Mouse (Mus musculus) brain, embryonic 18.5 days (tissue): Measurements from ENCODE around the gene Keap1.
"Not testable (repeated sequence)": the region's sequence is repeated elsewhere in the genome, so short reads cannot be mapped to it uniquely, and the experiment has no call there.

Experiments used
- DNase-seq: peaks from one replicate; pipeline ENCODE4 v3.0.0-alpha.2; 2012; ENCODE audit warnings: low read depth, low spot score

Keap1 gene

DNA sequence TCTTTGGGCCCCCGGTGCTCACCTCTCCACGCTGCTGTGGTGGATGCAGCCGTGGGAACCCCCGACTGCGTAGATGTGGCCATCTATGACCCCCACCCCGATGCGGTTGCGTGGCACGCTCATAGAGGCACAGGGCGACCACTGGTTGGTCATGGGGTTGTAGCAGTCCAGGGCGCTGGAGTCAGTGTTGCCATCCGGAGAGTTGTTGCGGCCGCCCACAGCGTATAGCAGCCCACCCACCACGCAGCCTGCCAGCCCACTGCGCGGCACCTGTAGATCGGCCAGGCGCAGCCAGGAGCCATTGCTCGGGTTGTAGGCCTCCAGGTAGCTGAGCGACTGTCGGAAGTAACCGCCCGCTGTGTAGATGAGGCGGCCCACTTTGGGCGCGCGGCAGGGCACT lies 5.8 kb downstream of the Keap1 start:
- DNase-seq, result no peak

DNA sequence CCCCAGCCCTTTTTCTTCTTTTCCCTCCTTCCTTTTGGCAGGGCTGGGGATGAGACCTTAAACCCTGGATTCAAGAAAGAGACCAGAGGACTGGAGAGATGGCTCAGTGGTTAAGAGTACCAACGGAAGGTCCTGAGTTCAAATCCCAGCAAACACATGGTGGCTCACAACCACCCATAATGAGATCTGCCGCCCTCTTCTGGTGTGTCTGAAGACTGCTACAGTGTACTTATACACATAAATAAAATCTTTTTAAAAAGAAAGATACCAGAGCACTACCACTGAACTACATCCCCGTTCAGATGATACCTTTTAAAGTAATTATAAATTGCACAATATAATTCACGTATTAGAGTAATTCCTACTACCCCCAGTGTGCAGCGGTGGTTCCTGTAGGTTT lies 6.3 kb downstream of the Keap1 start:
- DNase-seq, result no peak

DNA sequence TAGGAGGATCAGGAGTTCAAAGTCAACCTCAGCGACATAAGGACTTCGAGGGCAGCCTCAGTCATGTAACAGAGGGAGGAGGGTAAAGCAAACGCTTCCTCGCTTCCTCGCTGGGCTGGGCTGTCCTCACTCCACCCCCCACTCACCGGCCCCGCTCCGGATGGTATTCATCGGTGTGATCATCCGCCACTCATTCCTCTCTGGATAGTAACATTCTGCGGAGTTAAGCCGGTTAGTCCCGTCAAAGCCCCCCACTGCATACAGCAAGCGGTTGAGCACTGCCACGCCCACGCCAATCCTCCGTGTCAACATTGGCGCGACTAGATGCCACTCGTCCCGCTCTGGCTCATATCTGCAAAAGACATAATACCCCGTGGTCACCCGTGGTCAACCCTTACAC lies 7.6 kb downstream of the Keap1 start:
- DNase-seq, result no peak

DNA sequence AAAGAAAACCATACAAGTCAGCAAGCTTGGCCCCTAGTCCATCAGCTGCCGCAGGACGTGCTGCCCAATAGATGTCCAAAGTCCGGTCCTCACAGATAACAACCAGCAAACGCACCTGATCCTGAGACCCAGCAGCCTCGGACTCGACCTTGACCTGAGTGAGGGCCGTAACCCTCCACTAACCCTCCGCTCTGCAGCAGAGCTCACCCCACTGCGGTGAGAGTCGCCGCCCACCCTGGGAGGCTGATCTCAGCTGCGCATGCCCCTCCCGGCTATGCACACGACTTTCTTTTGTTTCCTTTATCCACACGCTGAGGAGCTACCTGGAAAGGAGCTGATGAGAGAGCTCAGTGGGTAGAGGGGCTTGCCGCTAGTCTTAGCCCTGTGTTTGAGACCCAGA lies 11.8 kb downstream of the Keap1 start:
- DNase-seq, result no peak

DNA sequence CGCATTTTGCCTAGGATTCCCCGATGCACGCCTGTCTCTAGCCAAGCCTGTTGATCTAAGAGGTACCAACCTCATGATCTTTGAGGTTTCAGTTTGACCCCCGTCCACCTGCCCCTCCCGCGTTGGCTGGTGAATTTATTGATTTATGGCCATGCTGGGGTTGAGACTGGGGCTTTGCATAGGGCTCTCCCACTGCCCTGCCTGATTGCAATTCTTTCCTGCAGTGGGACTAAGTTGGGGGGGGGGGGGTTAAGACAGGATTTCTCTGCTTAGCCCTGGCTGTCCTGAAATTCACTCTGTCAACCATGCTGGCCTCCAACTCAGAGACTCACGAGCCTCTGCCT lies 13.8 kb downstream of the Keap1 start:
- DNase-seq, result no peak

DNA sequence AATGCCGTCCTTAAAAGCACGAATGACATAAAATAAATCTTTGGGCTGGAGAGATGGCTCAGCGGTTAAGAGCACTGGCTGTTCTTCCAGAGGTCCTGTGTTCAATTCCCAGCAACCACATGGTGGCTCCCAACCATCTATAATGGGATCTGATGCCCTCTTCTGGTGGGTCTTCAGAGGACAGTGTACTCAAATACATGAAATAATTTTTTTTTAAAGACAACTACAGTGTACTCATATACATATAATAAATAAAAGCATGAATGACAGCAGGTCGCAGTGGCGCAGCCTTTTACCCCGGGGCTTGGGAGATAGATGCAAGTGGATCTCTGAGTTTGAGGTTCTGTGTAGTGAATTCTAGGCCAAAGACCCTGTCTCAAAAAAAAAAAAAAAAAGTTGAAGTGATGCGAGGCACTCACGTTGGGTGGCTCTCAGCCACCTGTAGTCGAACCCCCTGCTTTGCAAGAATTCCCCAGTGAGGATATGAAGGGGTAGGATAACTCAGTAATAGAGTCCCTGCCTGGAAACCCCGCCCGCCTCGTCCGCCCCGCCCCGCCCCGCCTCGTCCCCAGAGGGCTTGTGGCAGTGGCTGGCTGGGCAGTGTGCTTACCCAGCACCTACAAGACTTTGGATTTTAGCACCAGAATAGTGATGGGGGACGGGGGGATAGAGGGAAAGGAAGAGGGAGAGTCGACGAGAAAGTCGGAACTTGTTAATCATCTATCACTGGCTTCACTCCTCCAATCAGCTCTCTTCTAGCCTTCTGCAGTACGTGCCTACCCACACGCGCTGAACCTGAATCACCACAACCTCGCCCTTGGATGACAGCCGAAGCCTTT lies 14.4 kb downstream of the Keap1 start:
- no peak for DNase-seq

DNA sequence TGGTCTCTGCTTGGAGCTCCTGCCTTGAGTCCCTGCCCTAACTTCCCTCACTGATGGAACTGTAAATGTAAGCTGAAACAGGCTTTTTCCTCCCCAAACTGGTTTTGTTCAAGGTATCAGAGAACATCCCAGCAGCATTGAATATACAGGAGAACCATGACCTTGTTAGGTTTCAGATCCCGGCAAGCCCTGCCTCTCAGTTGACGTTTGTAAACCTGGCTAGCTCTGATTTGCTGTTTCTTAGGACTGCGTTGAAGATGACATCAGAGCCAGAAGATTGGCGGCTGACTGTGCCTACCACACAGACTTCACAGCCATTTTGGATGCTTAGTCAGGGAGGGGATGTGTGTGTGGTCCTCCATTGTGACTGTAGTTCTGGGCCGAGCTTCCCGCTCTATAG lies 15.3 kb downstream of the Keap1 start:
- DNase-seq, result no peak

DNA sequence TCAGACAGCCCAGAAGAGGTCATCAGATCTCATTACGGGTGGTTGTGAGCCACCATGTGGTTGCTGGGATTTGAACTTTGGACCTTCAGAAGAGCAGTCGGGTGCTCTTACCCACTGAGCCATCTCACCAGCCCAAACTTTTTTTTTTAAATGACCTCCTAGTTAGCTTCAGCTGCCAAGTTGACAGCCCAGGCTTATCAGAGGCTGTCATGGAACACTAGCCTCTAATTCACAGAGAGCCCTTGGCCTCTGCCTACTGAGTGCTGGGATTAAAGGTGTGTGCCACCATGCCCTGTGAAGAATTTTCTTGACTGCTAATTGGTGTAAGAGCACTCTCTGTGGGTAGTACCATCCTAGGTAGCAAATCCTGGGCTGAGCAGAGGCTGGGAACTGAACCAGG lies 15.7 kb downstream of the Keap1 start:
- not testable (repeated sequence) for DNase-seq

DNA sequence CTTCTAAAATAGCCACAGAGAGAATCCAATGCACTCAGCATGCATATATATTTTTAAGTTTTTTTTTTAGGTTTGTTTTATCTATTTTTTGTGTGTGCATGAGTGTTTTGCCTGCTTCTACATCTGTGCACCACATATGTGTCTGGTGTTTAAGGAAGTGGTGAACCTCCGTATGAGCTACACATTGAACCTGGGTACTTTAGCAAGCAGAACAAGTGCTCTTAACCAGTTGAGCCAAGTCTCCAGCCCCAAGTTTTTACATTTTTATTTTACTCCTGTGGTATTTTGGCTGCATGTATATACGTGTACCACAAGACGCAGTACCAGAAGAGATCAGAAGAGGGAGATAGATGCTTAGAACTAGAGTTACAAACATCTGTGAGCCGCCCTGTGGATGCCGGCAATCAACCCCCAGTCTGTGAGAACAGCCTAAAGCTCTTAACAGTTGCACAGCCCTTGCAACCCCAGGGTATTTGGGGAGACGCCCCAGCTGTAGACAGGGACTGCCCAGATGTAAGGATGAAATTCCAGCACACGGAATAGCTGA lies 17.7 kb downstream of the Keap1 start:
- no peak for DNase-seq

DNA sequence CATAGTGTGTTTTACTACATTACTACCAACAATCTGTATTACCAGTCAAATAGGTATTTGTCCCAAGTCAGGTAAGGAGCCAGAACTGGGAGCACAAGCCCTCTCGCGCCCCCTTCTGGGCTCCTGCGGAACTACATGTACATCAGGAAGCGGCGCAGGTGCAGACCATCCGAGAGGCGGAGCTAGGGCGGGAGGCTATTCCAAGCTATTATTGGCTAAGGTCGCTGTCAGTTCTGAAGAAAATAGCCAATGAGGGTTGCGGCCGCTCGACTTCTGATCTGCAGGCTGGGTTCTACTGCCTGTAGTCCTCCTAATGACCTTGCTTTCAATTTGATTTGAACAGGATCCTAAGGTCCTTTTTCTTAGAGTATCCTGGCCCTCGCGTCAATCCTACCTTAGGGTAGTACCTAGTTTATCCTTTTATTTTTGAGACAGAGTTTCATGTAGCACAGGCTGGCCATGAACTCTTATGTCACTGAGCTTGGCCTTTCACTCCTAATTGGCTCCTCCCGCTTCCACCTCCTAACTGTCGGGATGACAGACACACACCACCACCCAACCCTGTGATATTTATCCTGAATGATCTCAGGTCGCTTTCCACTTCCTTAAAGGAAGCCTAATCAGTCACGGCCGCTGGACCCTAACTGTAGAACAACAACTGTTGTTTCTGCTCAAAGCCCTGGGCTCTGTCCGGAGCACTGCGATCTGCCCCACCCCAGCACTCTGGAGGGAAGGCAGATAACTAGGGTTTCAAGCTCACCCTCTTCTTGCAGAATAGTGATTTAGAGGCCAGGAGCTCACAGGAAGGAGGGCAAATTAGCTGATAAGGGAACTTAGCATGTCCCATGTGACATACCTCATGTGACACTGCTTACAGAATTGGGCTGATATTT lies 18.4 kb downstream of the Keap1 start:
- DNase-seq, result peak; percentile 71

DNA sequence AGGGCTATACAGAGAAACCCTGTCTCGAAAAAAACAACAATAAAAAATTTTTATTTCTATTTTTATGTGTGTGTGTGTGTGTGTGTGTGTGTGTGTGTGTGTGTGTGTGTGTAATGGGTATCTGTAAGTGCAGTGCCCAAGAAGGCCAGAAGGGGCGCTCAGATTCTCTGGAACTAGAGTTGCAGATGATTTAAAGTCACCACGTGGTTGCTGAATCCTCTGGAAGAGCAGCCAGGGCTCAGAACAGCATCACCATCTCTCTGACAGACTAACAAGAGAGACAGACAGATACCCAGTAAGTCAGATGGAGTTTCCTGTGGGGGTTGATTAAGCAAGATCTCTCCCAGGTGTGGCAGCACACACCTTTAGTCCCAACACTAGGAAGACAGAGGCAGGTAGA lies 19.3 kb downstream of the Keap1 start:
- no peak for DNase-seq

DNA sequence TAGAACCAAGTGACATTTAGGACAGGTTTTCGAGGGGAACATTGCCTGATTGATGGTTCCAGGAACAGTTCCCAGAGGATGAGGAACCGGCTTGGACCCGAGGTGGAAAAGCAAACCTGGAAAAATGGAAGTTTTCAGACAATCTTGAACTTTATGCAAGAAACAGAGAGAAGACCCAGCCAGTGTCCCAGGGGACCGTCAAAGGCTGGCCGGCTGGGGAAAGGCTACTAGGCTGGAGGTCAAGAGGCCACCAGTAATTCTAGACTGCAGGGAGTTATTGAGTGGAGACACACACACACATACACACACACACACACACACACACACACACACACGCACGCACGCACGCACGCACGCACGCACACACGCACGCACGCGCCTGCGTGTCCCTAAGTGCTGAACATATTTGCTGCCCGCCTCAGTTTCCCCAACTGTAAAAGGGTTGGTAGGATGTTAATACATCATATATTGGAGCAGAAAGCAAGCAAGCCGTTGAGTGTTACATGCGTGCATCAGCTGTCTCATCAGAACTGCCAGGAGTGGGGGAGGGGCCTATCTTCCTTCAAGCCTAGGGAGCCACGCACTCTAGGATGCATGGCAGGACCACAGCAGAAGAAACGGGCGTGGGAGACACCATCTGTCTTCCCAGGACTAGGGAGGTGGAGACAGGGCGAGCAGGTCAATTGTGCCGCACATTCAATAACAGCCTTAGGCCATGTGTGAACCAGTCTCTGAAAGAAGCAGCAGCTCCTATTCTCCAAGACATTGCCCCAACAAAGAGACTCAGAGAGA lies 22.9 kb downstream of the Keap1 start:
- DNase-seq, result no peak

DNA sequence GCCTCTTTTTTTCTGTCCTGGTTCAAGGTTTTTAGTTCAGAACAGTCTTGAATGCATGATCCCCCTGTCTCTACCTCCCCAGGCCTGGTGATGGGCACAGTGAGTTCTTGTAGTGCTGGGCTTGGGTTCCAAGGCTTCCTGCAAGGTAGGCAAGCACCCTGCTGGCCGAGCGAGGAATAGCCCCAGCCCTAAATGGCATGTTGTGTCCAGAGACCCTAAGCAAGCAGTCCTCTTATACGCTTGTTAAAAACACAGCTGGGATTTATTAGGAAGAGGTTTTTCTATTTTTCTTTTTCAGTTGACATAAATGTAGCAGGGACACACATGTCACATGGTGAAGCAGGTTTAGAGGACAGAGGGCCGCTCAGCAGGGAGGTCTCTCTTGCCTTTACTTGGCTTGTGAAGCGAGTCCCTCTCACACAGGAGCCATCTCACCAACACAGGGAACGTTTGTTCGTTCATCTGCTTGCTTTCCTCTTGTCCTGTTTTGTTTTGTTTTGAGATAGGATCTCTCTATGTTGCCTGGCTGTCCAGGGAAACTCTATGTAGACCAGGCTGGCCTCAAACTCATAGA lies 25.5 kb downstream of the Keap1 start:
- no peak for DNase-seq

DNA sequence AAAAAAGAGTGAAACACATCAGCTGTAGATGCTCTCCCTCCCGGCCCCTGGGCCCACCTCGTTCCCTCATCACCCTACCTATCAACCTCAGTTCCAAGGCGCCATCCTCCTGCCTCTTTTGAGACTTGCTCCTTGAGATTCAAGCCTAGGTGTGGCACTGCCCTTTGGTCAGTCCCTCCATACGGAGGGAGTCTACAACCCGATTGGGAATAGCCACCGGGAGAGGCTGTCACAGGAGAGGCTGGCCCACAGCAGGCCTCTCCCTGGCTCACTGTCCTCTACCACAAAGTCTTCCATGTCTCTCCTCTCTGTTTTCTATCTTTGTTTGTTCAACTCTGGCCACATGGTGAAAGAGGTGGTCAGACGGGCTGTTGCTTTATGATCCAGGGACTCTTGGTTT lies 27.5 kb downstream of the Keap1 start:
- DNase-seq, result no peak

DNA sequence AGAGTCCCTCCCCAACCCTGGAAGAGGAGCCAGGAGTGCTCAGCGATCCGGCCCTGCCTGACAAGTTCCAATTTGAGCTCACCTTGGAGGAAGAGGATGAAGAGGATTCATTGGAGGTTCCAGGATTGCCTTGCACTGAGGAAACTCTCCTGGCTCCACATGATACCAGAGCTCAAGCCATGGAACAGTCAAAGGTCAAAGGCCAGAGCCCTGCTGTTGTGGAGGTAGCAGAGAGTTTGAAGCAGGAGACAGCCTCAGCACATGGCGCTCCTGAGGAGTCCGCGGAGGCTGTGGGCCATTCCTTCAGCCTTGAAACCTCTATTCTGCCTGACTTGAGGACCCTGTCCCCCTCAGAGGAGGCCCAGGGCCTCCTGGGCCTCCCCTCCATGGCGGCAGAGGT lies 28.3 kb downstream of the Keap1 start:
- DNase-seq, result no peak

DNA sequence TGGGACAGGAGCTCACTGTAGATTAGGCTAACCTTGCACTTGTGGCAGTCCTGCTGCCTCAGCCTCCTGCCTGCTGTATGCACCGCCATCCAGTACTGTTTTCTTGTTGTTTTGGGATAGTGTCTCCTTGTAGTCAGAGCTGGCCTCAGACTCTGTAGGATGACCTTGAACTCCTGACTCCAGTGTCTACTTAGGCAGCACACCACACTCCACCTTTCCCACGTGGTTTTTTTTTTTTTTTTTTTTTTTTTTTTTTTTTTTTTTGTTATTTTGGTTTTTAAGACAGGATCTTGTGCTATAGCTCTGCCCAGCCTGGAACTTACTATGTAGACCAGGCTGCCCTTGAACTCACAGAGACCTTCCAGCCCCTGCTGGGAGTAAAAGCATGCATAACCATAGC lies 30.5 kb downstream of the Keap1 start:
- DNase-seq, result no peak

DNA sequence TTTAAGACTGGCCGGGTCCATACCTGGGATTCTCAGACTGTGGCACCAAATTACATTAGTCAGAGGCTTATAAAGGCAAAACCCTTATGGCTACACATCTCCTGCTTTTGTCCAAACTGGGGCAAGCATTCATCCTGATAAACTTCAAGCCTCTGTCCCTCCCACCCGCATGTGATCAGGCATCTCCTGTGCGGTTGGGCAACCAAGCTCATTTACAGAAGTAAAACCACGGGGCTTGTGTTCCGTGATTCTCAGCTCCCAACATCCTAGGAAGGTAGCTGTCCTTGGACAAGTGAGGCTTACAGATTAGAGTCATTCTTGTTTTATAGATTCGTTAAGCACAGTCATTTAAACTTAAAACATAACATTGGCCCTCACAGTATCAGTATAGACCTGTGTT lies 32.3 kb downstream of the Keap1 start:
- DNase-seq, result no peak

DNA sequence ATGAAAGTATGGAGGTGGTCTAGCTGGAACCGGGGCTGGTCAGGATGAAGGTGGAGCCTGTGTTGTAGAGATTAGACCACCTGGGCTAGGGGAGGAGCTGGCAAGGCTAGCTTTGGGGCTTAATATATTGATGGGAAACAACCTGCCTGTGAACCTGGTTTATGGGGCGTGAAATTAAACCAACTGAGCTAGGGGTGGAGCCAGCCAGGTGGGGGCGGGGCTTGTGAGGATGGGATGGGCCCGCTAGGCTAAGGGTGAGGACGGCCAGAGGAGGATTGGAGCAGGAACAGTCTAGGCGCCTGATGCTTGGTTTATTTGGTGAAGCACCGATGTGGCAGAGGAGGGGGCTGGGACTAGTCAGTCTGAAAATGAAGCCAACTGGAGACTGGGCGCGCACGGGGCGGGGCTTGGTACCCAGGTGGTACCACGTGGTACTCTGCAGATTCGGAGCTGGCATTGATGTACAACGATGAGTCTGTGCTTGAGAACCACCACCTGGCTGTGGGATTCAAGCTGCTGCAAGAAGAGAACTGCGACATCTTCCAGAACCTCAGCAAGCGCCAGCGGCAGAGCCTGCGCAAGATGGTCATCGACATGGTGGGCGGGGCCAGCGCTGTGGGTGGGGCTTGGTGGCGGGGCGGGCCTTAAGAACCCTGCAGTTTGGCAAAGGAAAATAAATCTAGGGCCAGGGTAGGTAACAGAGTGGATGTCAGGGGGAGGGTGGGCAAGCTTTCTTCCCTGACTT lies 34.5 kb downstream of the Keap1 start:
- no peak for DNase-seq

DNA sequence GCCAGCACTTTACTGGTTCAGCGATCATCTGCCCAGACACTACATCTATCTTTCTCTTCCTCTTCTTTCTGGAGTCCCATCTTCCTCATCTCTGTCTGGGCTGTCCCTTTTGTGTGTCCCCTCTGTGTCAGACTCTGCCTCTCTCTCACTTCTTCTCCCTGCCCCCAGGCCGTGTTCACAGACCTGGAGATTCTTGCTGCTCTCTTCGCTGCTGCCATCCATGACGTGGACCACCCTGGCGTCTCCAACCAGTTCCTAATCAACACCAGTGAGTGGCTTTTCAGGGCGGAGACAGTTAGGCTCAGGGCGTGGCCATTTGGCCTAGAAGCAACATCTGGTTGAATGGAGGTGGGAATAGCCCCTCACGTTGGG lies 35.0 kb downstream of the Keap1 start:
- DNase-seq, result no peak

DNA sequence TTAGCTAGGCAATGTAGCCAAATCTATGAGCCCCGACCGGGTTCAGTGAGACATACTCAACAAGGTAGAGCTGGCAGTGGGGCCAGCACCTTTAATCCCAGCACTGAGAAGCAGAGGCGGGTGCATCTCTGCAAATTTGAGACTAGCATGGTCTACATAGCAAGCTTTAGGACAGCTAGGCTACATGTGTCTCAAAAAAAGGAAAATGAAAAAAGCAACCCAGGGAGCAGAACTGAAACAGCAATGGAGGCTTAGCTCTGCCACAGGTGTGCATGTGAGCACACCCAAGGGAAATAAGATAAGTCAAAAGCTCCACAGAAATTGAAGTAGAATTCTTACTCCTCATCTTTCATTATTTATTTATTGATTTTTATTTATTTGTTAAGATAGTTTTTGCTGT lies 40.2 kb downstream of the Keap1 start:
- DNase-seq, result no peak

DNA sequence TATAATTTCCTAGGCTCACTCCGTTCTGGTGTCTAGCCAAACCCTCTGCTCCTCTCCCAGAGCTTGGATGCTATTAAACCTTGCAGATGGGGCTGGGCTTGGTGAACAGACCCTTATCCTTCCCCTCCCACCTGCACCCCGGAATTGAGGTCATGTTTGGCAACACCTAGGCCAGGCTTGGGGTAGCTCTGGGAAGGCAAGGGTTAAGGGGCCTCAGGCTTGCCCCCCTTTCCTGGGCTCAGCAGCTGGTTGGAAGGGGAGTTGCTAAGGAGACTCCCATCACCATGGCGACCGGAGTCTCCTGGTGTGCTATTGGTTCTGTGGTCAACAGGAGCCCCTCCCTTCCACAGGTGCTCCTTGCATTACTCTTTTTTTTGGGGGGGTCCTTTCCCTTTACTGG lies 41.2 kb downstream of the Keap1 start:
- peak; percentile 81 for DNase-seq
